Mouse (Mus musculus): ENCODE measurements at regions not wholly inside any gene's neighbourhood (a gene's known extent, or its start where the extent isn't known, plus 50 kb on each side); places are given as distances from the start of the nearest gene placed in this dataset.

GRCm38 (mm10) chr9:25031466-25031865, 57.8 kb upstream of the Gm10181 start:
- no peak overlapping the region for H3K4me2 ChIP-seq (ENCODE audit: low read depth)
- H3K36me3 ChIP-seq (replicated peaks; ENCODE audit: control insufficient read depth, insufficient read depth, low read depth): no peaks in the 10 kb centered on the region
- ATAC-seq (ENCODE audit: insufficient read depth) (no peak), DNase-seq (ENCODE audit: low read depth in 3 of 3, low spot score in 3 of 3) (no peak)
- WGBS (ENCODE audit: insufficient replicate concordance): 66% methylated on average over 6 of the region's 6 CpGs
- H3K4me1 ChIP-seq (replicated peaks; ENCODE audit: control insufficient read depth in 2 of 2, insufficient read depth in 2 of 2, low read length in 1 of 2): no peaks in the 10 kb centered on the region
- H3K27ac ChIP-seq: no peak overlapping the region
- no peak overlapping the region for H3K4me3 ChIP-seq (ENCODE audit: insufficient read depth in 1 of 2, low read depth in 2 of 2, low read length in 2 of 2)
- no peaks in the 10 kb centered on the region for H3K27me3 ChIP-seq (ENCODE audit: control insufficient read depth, insufficient read depth, low read length)
- H3K9me3 ChIP-seq (ENCODE audit: control insufficient read depth, low read length): no peaks in the 10 kb centered on the region
- no peak for TF ChIP-seq EP300 (IDR thresholded peaks at IDR 0.05; ENCODE audit: low read depth)
- no peak for TF ChIP-seq CTCF (IDR thresholded peaks at IDR 0.05; ENCODE audit: low read depth)
- no peak overlapping the region for H3K9ac ChIP-seq (replicated peaks)

Measured in liver, embryonic 14.5 days (tissue).